Mouse (Mus musculus) cerebral cortex, adult 2 months (tissue): Measurements from ENCODE around the gene Hist1h2ae.

Source experiments
- WGBS: fragments of 180-500 bp; shearing (Covaris S2); methylation state at CpG from one replicate; pipeline ENCODE4 v1.1.7; 2018; 5-methylcytosine and 5-hydroxymethylcytosine counted together

Gene Hist1h2ae

GRCm38 (mm10) chr13:23560699-23561098 is 10.3 kb downstream of the Hist1h2ae start:
- 18% methylated on average over 2 of the region's 2 CpGs for WGBS

GRCm38 (mm10) chr13:23556906-23557305 is 14.1 kb downstream of the Hist1h2ae start:
- WGBS = 57% methylated on average over 3 of the region's 3 CpGs

GRCm38 (mm10) chr13:23555839-23556416 is 15.1 kb downstream of the Hist1h2ae start:
- under 1% methylated on average over 18 of the region's 18 CpGs for WGBS

- WGBS = under 1% methylated on average over 54 of the region's 54 CpGs
Measured at GRCm38 (mm10) chr13:23554925-23555838, 15.8 kb downstream of the Hist1h2ae start.

- WGBS = 16% methylated on average over 9 of the region's 9 CpGs
Measured at GRCm38 (mm10) chr13:23554393-23554792, 16.6 kb downstream of the Hist1h2ae start.

GRCm38 (mm10) chr13:23552962-23553361 is 18.1 kb downstream of the Hist1h2ae start, which contains the start of gene Hist1h1d:
Gene Hist1h1d (plus strand): TSS chr13:23553262.

GRCm38 (mm10) chr13:23551931-23552914 is 18.8 kb downstream of the Hist1h2ae start:
- WGBS = 43% methylated on average over 8 of the region's 8 CpGs

GRCm38 (mm10) chr13:23551146-23551834 is 19.7 kb downstream of the Hist1h2ae start, which contains the start of gene Hist1h4f:
Gene Hist1h4f (minus strand): TSS chr13:23551648.
- WGBS = 1% methylated on average over 47 of the region's 47 CpGs

- WGBS = 9% methylated on average over 3 of the region's 3 CpGs
Measured at GRCm38 (mm10) chr13:23550761-23551145, 20.3 kb downstream of the Hist1h2ae start.

GRCm38 (mm10) chr13:23546694-23547093 is 24.3 kb downstream of the Hist1h2ae start:
- WGBS = 86% methylated on average over 5 of the region's 5 CpGs

GRCm38 (mm10) chr13:23544787-23545120 is 26.3 kb downstream of the Hist1h2ae start:
- WGBS = 0% methylated on average over 13 of the region's 14 CpGs

GRCm38 (mm10) chr13:23543965-23544786 is 26.8 kb downstream of the Hist1h2ae start, which contains the start of gene Hist1h3f:
Gene Hist1h3f (plus strand): TSS chr13:23544052.
- 1% methylated on average over 30 of the region's 45 CpGs for WGBS

GRCm38 (mm10) chr13:23542999-23543607 is 27.9 kb downstream of the Hist1h2ae start, which contains the start of gene Hist1h2bh:
Gene Hist1h2bh (minus strand): TSS chr13:23543392.
- WGBS = under 1% methylated on average over 41 of the region's 42 CpGs

GRCm38 (mm10) chr13:23542225-23542980 is 28.6 kb downstream of the Hist1h2ae start:
- WGBS = 14% methylated on average over 3 of the region's 3 CpGs

- WGBS = 88% methylated on average over 3 of the region's 3 CpGs
Measured at GRCm38 (mm10) chr13:23541497-23541896, 29.5 kb downstream of the Hist1h2ae start.

- WGBS = 69% methylated on average over 1 of the region's 1 CpGs
Measured at GRCm38 (mm10) chr13:23539821-23540220, 31.2 kb downstream of the Hist1h2ae start.

- 73% methylated on average over 5 of the region's 5 CpGs for WGBS
Measured at GRCm38 (mm10) chr13:23538249-23538648, 32.8 kb downstream of the Hist1h2ae start.

- WGBS = 85% methylated on average over 3 of the region's 3 CpGs
Measured at GRCm38 (mm10) chr13:23537006-23537710, 33.9 kb downstream of the Hist1h2ae start.
